Mouse (Mus musculus): ENCODE results near the gene Drg2. TPM values are rescaled to one million over a fixed set of nuclear protein-coding genes. Genes with fewer than 3 reads are reported as not detected.

Gene Drg2
- polyA plus RNA-seq, 1 experiment from 2014 or later = 117 TPM

DNA sequence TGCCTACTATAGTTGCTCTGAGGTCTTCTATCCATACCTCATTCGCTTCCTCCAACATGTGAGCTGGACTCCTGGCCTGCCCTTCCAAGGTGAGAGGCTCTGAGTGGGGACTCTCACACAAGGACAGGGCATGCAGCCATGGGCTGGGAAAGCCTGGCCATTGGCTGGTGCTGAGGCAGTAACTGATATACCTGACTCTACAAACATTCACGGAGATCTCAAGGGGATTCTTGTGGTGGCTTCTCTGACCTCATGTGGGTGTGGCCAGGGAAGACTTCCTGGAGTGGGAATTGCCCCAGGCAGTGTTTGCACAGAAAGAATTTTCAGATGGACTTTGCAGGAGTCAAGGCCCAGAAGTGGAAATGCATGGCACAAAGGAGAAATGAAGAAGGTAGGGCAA, 60.5 kb downstream of the Drg2 start:
- Histone ChIP-seq H3K36me3 (no peaks in the 10 kb centered on the region), H3K4me2 (no peak overlapping the region), H3K9ac (replicated peaks) (no peak overlapping the region), H3K27me3 (peaks cover 16% of the 10 kb centered on the region), H3K27ac (no peak overlapping the region), H3K9me3 (no peaks in the 10 kb centered on the region), H3K4me3 (replicated peaks) (no peak overlapping the region), H3K4me1 (replicated peaks) (0 out of 2 replicates have a peak, but pooled peaks cover under 1% of the 10 kb centered on the region)
- ATAC-seq (ENCODE audit: insufficient number of reproducible peaks, insufficient read depth, low FRiP score, low TSS enrichment, low read depth) = no peak
- WGBS = 75% methylated on average over 2 of the region's 2 CpGs

DNA sequence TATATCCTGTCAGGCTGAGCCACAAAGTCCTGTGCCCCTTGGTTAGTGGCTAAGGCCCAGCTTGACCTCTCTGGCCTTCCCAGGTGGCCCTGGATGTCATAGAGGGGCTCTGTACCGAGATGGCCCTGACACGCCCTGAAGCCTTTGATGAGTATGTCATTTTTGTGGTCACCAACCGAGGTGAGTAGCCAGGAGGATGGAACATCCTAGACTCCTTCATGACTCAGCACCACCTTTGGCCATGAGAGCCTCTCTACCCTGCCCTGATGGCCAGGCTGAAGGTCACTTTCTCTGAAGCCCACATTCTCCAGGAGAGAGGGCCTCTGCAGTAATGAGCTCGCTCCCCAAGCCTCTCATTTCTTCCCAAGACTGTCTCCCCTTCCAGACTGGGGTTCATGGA, 63.9 kb downstream of the Drg2 start:
- 69% methylated on average over 4 of the region's 4 CpGs for WGBS
- H3K27ac ChIP-seq = no peak overlapping the region
- H3K27me3 ChIP-seq = no peaks in the 10 kb centered on the region
- H3K9ac ChIP-seq (replicated peaks) = no peak overlapping the region
- H3K36me3 ChIP-seq = no peaks in the 10 kb centered on the region
- 0 out of 2 replicates have a peak, but pooled peaks cover 5% of the 10 kb centered on the region for H3K4me1 ChIP-seq (replicated peaks)
- H3K4me2 ChIP-seq = no peak overlapping the region
- H3K9me3 ChIP-seq = no peaks in the 10 kb centered on the region
- ATAC-seq (ENCODE audit: insufficient number of reproducible peaks, insufficient read depth, low FRiP score, low TSS enrichment, low read depth) = no peak
- no peak overlapping the region for H3K4me3 ChIP-seq (replicated peaks)

Other genes with a start within 250 kb of the Drg2 start
- 54.1 and 61.2 TPM in 2 replicates for gene Srebf1, start 232.0 kb upstream of the Drg2 start, polyA plus RNA-seq (2016; fragmentation: Nextera tagmentation; extraction: Ambion mirVana)
- gene Tom1l2, start 101.7 kb upstream of the Drg2 start, polyA plus RNA-seq (2016; fragmentation: Nextera tagmentation; extraction: Ambion mirVana) = 21.6 and 24.3 TPM in 2 replicates
- 2.1 and 2.9 TPM in 2 replicates for gene Drc3, start 101.3 kb upstream of the Drg2 start, polyA plus RNA-seq (2016; fragmentation: Nextera tagmentation; extraction: Ambion mirVana)
- 28.0 and 29.3 TPM in 2 replicates for gene Gid4, start 37.4 kb upstream of the Drg2 start, polyA plus RNA-seq (2016; fragmentation: Nextera tagmentation; extraction: Ambion mirVana)
- 52.6 and 55.9 TPM in 2 replicates for gene Atpaf2, start 36.1 kb upstream of the Drg2 start, polyA plus RNA-seq (2016; fragmentation: Nextera tagmentation; extraction: Ambion mirVana)
- gene Myo15, start 14.7 kb downstream of the Drg2 start, polyA plus RNA-seq (2016; fragmentation: Nextera tagmentation; extraction: Ambion mirVana) = 0.64 TPM in 2 replicates
- gene Alkbh5, start 81.8 kb downstream of the Drg2 start, polyA plus RNA-seq (2016; fragmentation: Nextera tagmentation; extraction: Ambion mirVana) = 31.8 and 40.2 TPM in 2 replicates
- 114 and 117 TPM in 2 replicates for gene Llgl1, start 245.1 kb downstream of the Drg2 start, polyA plus RNA-seq (2016; fragmentation: Nextera tagmentation; extraction: Ambion mirVana)